Mouse (Mus musculus) heart, adult 11 months (tissue): ENCODE measurements at regions not wholly inside any gene's neighbourhood (a gene's known extent, or its start where the extent isn't known, plus 50 kb on each side); places are given as distances from the start of the nearest gene placed in this dataset.

ENCODE experiments used
- DNase-seq: peaks from one replicate; pipeline ENCODE4 v3.0.0; 2022

DNA sequence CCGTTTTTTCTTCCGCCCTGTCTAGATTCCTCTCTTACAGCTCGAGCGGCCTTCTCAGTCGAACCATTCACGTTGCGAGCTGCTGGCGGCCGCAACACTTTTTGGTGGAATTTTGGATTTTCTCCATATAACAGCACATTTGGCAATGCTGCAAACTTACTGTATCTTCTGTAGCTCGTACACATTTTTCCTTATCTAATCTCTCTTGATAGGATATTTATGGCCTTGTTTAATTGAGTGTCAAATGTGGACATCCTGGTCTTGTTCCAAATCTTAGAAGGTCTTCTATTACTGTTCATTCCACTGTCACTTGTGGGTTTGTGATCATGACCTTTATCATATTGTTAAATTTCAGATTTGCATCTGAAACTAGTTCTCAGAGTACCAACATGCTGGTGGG, 3142.3 kb downstream of the Gm37988 start:
- no peak for DNase-seq

DNA sequence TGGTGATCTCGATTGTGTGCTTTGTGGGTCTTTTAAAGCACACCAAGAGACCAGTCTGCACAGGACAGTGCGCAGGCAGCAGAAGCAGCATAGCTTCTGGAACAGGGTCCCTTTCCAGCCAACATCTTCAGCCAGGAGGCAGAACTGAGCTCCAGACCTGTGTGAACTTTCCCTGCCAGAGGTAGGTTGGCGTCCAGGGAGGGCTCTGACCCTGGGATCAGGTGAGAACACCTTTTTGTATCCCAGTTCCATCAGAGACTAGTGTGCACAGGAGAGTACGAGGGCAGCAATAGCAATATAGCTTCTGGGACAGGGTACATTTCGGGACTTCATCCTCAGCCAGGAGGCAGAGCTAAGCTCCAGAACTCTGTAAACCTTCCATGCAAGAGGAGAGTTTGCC, 3148.5 kb downstream of the Gm37988 start:
- peak; percentile 66 for DNase-seq
